Mouse (Mus musculus) hindbrain, postnatal 0 days (tissue): ENCODE results near the gene Nelfb. TPM values are rescaled to one million over a fixed set of nuclear protein-coding genes. Genes with fewer than 3 reads are reported as not detected.

Source experiments
- ATAC-seq: fragments of 200-750 bp; cut with Nextera tagmentation; 2 replicates; pipeline ENCODE4 v1.8.0; 2017; ENCODE audit warnings: mild to moderate bottlenecking, moderate TSS enrichment, moderate library complexity
- DNase-seq: peaks from one replicate; pipeline ENCODE4 v3.0.0-alpha.2; 2015; ENCODE audit warnings: low spot score
- H3K27ac ChIP-seq: fragments of 300-500 bp; sonication (generic); 2 replicates; pipeline ENCODE4 v1.5.1; 2014; ENCODE audit warnings: mild to moderate bottlenecking
- H3K27me3 ChIP-seq: fragments of 300-500 bp; sonication (generic); 2 replicates; pipeline ENCODE4 v1.6.1; 2014; ENCODE audit warnings: low read length, mixed read lengths; ENCODE audit not compliant: insufficient read depth
- H3K36me3 ChIP-seq: fragments of 300-500 bp; sonication (generic); 2 replicates; pipeline ENCODE4 v1.6.1; 2014; ENCODE audit warnings: low read length, mixed read lengths; ENCODE audit not compliant: insufficient read depth
- H3K4me1 ChIP-seq: fragments of 300-500 bp; sonication (generic); 2 replicates; pipeline ENCODE4 v1.6.1; 2014; ENCODE audit warnings: antibody characterized with exemption, low read length, mixed read lengths; ENCODE audit not compliant: insufficient read depth
- H3K4me2 ChIP-seq: fragments of 300-500 bp; sonication (generic); 2 replicates; pipeline ENCODE4 v1.6.1; 2014; ENCODE audit warnings: low read depth, mild to moderate bottlenecking, low read length, moderate library complexity, mixed read lengths
- H3K4me3 ChIP-seq: fragments of 300-500 bp; sonication (generic); 2 replicates; pipeline ENCODE4 v1.5.1; 2014; ENCODE audit warnings: low read length
- H3K9ac ChIP-seq: fragments of 300-500 bp; sonication (generic); replicated peaks from 2 replicates; pipeline ENCODE4 v1.6.1; 2014; ENCODE audit warnings: mild to moderate bottlenecking, low read length, moderate library complexity, mixed read lengths
- H3K9me3 ChIP-seq: fragments of 300-500 bp; sonication (generic); 2 replicates; pipeline ENCODE4 v1.6.1; 2016; ENCODE audit warnings: low read length, mixed read lengths
- CTCF ChIP-seq: IDR thresholded peaks from 2 replicates; pipeline ENCODE4 v1.5.1; 2016; ENCODE audit warnings: antibody characterized with exemption, control low read depth, low read depth
- WGBS: fragments of 180-500 bp; shearing (Covaris S2); extraction: QIAGEN DNeasy Blood & Tissue Kit; methylation state at CpG from one replicate; pipeline ENCODE4 v1.1.7; 2014; 5-methylcytosine and 5-hydroxymethylcytosine counted together
- polyA plus RNA-seq: library from polyadenylated mRNA; unstranded; fragments of >200 nt; fragmentation: Nextera tagmentation; extraction: Ambion mirVana; gene quantifications from 2 replicates; pipeline ENCODE4 v1.2.1, GENCODE M21; 2015
- total RNA-seq: library from RNA; depleted of rRNA; stranded (reverse); fragments of >200 nt; gene quantifications from 2 replicates; pipeline ENCODE4 v1.2.3, GENCODE M21; 2014

The Nelfb gene
- total and polyA plus RNA-seq, 2 experiments from 2014 or later, result 82.0 to 90.3 TPM

GRCm38 (mm10) chr2:25246183-25247072 is 35.1 kb upstream of the Nelfb start, which contains the start of gene AL732309.1:
Gene AL732309.1 (minus strand): TSS chr2:25246863.
- Histone ChIP-seq H3K4me3 (no peak within 1 kb of the TSS), H3K27me3 (no peaks in the 10 kb centered on the region), H3K9me3 (no peaks in the 10 kb centered on the region), H3K9ac (no peak within 1 kb of the TSS), H3K4me2 (no peak within 1 kb of the TSS), H3K27ac (no peak within 1 kb of the TSS), H3K4me1 (peaks cover 7% of the 10 kb centered on the region), H3K36me3 (peaks cover 13% of the 10 kb centered on the region; the same call in 1 of the 2 replicates)
- ATAC-seq (no peak), DNase-seq (no peak)
- no peak for TF ChIP-seq CTCF
- 92% methylated on average over 10 of the region's 10 CpGs for WGBS

- DNase-seq (no peak), ATAC-seq (no peak)
- Histone ChIP-seq H3K9ac (no peak overlapping the region), H3K4me3 (no peak overlapping the region), H3K4me1 (peaks cover 12% of the 10 kb centered on the region), H3K36me3 (peaks cover 5% of the 10 kb centered on the region; the same call in 1 of the 2 replicates), H3K27me3 (no peaks in the 10 kb centered on the region), H3K4me2 (no peak overlapping the region), H3K27ac (no peak overlapping the region), H3K9me3 (no peaks in the 10 kb centered on the region)
- no peak for TF ChIP-seq CTCF
- 91% methylated on average over 4 of the region's 4 CpGs for WGBS
Measured at GRCm38 (mm10) chr2:25244144-25244543, 32.9 kb upstream of the Nelfb start.

DNA sequence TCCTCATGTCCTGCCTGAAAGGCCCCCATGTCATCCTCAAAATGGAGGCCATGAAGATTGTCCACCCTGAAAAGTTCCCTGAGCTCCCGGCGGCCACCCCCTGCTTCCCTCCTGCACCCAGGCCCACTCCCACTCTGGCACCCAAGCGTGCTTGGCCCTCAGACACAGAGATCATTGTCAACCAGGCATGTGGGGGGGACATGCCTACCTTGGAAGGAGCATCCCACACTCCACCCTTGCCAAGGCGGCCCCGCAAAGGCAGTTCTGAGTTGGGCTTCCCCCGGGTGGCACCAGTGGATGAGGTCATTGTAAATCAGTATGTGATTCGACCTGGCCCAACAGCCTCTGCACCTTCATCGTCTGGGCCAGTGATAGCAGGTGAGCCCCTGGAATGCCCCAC is 32.1 kb upstream of the Nelfb start:
- WGBS, result 78% methylated on average over 8 of the region's 8 CpGs
- no peaks in the 10 kb centered on the region for H3K9me3 ChIP-seq
- no peak for ATAC-seq

DNA sequence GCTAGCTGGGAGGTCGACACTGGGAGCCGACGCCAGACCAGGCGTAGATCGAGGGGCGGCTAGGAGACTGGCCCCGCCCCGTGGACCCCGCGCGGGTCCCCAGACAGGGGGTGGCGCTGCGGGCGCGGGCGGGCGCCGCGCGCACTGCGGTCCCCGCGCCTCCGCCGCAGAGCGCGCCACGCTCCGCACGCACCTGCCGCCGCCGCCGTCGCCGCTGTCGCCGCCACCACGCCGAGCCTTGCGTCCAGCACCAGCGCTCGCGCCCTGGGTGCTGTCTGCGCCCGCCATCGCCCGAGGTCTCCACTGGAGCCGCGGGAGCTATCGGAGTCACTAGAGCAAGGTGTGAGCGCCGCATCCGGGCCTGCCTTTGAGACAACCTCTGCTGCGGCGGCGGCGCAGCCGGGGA is 30.8 kb upstream of the Nelfb start, which contains the start of the genes Rnf208 and Cysrt1:
TSS of gene Rnf208 (plus strand) at position 155 of the 406 bp plus-strand sequence.
TSS of gene Cysrt1 (minus strand) at position 352 of the 406 bp plus-strand sequence.
- H3K27me3 ChIP-seq, result no peaks in the 10 kb centered on the region
- peak within 1 kb of the TSS; percentile 56 for H3K4me3 ChIP-seq
- peak within 1 kb of the TSS; percentile 73 for H3K9ac ChIP-seq
- peak within 1 kb of the TSS; percentile 80 for H3K27ac ChIP-seq
- peak within 1 kb of the TSS; percentile 88 for H3K4me2 ChIP-seq
- no peaks in the 10 kb centered on the region for H3K9me3 ChIP-seq
- H3K4me1 ChIP-seq, result peaks cover 12% of the 10 kb centered on the region
- ATAC-seq (peak; percentile 63), DNase-seq (peak; percentile 77)
- peaks cover 5% of the 10 kb centered on the region; the same call in 1 of the 2 replicates for H3K36me3 ChIP-seq
- WGBS, result 0% methylated on average over 38 of the region's 59 CpGs
- TF ChIP-seq CTCF, result no peak

More for the DNA sequence above, 32.1 kb upstream of the Nelfb start:
- H3K27ac ChIP-seq, result no peak overlapping the region
- no peaks in the 10 kb centered on the region for H3K27me3 ChIP-seq
- H3K4me2 ChIP-seq, result peak overlapping the region; percentile 88
- no peak for DNase-seq
- peak overlapping the region; percentile 73; the same call in 1 of the 2 replicates for H3K9ac ChIP-seq
- peaks cover 5% of the 10 kb centered on the region; the same call in 1 of the 2 replicates for H3K36me3 ChIP-seq
- TF ChIP-seq CTCF, result no peak
- H3K4me3 ChIP-seq, result peak overlapping the region; percentile 56
- peaks cover 12% of the 10 kb centered on the region for H3K4me1 ChIP-seq

GRCm38 (mm10) chr2:25241438-25241775 is 30.1 kb upstream of the Nelfb start:
- TF ChIP-seq CTCF, result no peak
- Histone ChIP-seq H3K9me3 (no peaks in the 10 kb centered on the region), H3K27me3 (no peaks in the 10 kb centered on the region), H3K36me3 (peaks cover 5% of the 10 kb centered on the region; the same call in 1 of the 2 replicates), H3K9ac (peak overlapping the region; percentile 73; the same call in 1 of the 2 replicates), H3K4me2 (peak overlapping the region; percentile 88), H3K4me1 (peaks cover 12% of the 10 kb centered on the region), H3K27ac (peak overlapping the region; percentile 80; the same call in 1 of the 2 replicates), H3K4me3 (peak overlapping the region; percentile 56)
- WGBS, result 13% methylated on average over 6 of the region's 6 CpGs
- DNase-seq (no peak), ATAC-seq (peak; percentile 43)

DNA sequence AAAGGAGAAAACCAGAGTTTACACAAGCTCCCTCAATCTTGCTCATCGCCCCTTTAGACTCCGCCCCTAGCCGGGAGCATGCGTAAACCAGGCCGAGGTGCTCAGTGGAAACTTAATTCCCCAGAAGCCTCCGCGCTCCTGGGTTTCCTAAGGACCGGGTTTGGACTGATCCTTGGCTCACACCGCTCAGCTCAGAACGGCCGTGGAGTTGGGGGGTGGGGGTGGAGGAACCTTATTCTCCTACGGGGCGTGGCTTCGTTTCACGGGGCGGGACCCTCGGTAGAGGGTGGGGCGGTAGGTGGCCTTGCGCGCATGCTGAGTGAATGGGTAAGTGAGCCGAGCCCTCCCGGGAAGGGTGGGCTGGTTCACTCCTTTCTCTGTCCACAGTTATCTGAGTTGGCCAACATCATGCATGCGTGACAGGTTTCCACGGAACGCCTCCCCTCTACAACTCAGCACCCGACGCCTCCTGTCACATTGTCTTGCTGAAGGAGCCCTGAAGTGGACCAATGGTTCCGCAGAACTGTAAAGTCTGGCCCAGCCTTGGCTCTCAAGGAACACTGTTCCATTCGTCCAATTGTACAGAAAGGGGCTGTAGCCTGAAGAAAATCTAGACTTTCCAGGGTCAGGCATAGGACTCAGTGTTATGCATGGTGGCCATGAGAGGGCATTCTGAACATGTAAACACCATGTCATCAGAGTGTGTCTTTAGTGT is 29.6 kb upstream of the Nelfb start:
- H3K27ac ChIP-seq, result peak overlapping the region; percentile 80
- H3K4me2 ChIP-seq, result peak overlapping the region; percentile 88
- DNase-seq, result peak; percentile 87
- no peaks in the 10 kb centered on the region for H3K27me3 ChIP-seq
- TF ChIP-seq CTCF, result no peak; the same call in 1 of the 2 replicates
- peaks cover 5% of the 10 kb centered on the region; the same call in 1 of the 2 replicates for H3K36me3 ChIP-seq
- under 1% methylated on average over 29 of the region's 29 CpGs for WGBS
- H3K4me3 ChIP-seq, result peak overlapping the region; percentile 56
- peaks cover 12% of the 10 kb centered on the region for H3K4me1 ChIP-seq
- H3K9ac ChIP-seq, result peak overlapping the region; percentile 73; the same call in 1 of the 2 replicates
- peak; percentile 73 for ATAC-seq
- no peaks in the 10 kb centered on the region for H3K9me3 ChIP-seq
